Mouse (Mus musculus): ENCODE data around the gene Adsl.

- no peak for TF ChIP-seq CTCF (IDR thresholded peaks at IDR 0.05; ENCODE audit: insufficient read depth, low read length)
- TF ChIP-seq POLR2A (IDR thresholded peaks at IDR 0.05; ENCODE audit: borderline replicate concordance, extremely low read depth, low read depth, low read length) = no peak
Measured at GRCm38 (mm10) chr15:80953971-80954370, 5.7 kb downstream of the Adsl start.

Measured in lung, adult 2 months (tissue).